Mouse (Mus musculus): ENCODE measurements around the gene Tex33. TPM values are rescaled to one million over a fixed set of nuclear protein-coding genes. Genes with fewer than 3 reads are reported as not detected.
"Not testable (repeated sequence)": the region's sequence is repeated elsewhere in the genome, so short reads cannot be mapped to it uniquely, and the experiment has no call there.

Gene Tex33
- polyA plus RNA-seq, 1 experiment from 2014 or later, result not detected

- no peaks in the 10 kb centered on the region for H3K4me1 ChIP-seq
- no peak overlapping the region for H3K9ac ChIP-seq
- no peak overlapping the region for H3K27ac ChIP-seq
- no peak overlapping the region for H3K4me3 ChIP-seq
- H3K27me3 ChIP-seq, result no peaks in the 10 kb centered on the region
- ATAC-seq (ENCODE audit: borderline replicate concordance, extremely low read depth, low FRiP score, low TSS enrichment), result no peak
- WGBS, result 63% methylated on average over 6 of the region's 6 CpGs
- no peaks in the 10 kb centered on the region for H3K9me3 ChIP-seq
- no peak overlapping the region for H3K4me2 ChIP-seq
- H3K36me3 ChIP-seq, result no peaks in the 10 kb centered on the region
Observed at GRCm38 (mm10) chr15:78332981-78333380, 62.7 kb downstream of the Tex33 start.

- Histone ChIP-seq H3K4me3 (no peak overlapping the region), H3K27me3 (no peaks in the 10 kb centered on the region), H3K4me1 (no peaks in the 10 kb centered on the region), H3K9me3 (no peaks in the 10 kb centered on the region), H3K36me3 (no peaks in the 10 kb centered on the region), H3K4me2 (no peak overlapping the region), H3K9ac (no peak overlapping the region), H3K27ac (no peak overlapping the region)
- ATAC-seq (ENCODE audit: borderline replicate concordance, extremely low read depth, low FRiP score, low TSS enrichment), result no peak
- 50% methylated on average over 5 of the region's 5 CpGs for WGBS
Observed at GRCm38 (mm10) chr15:78331523-78332340, 64.0 kb downstream of the Tex33 start.

GRCm38 (mm10) chr15:78330706-78331105, 65.0 kb downstream of the Tex33 start:
- no peak overlapping the region for H3K4me3 ChIP-seq
- no peak overlapping the region for H3K9ac ChIP-seq
- H3K4me1 ChIP-seq, result no peaks in the 10 kb centered on the region
- H3K27me3 ChIP-seq, result no peaks in the 10 kb centered on the region
- H3K4me2 ChIP-seq, result no peak overlapping the region
- ATAC-seq (ENCODE audit: borderline replicate concordance, extremely low read depth, low FRiP score, low TSS enrichment), result no peak
- H3K9me3 ChIP-seq, result no peaks in the 10 kb centered on the region
- 86% methylated on average over 4 of the region's 4 CpGs for WGBS
- H3K36me3 ChIP-seq, result no peaks in the 10 kb centered on the region
- no peak overlapping the region for H3K27ac ChIP-seq

- not testable (repeated sequence) for H3K4me3 ChIP-seq; H3K27me3 ChIP-seq; H3K9ac ChIP-seq; H3K4me2 ChIP-seq; H3K27ac ChIP-seq; H3K36me3 ChIP-seq; H3K4me1 ChIP-seq; H3K9me3 ChIP-seq; ATAC-seq (ENCODE audit: borderline replicate concordance, extremely low read depth, low FRiP score, low TSS enrichment)
- WGBS, result 78% methylated on average over 6 of the region's 6 CpGs
Observed at GRCm38 (mm10) chr15:78329972-78330371, 65.7 kb downstream of the Tex33 start.

GRCm38 (mm10) chr15:78328520-78329097, 67.1 kb downstream of the Tex33 start:
- Histone ChIP-seq H3K36me3 (no peaks in the 10 kb centered on the region), H3K9ac (no peak overlapping the region), H3K4me2 (no peak overlapping the region), H3K9me3 (no peaks in the 10 kb centered on the region), H3K27ac (no peak overlapping the region), H3K4me1 (no peaks in the 10 kb centered on the region), H3K4me3 (no peak overlapping the region), H3K27me3 (no peaks in the 10 kb centered on the region)
- WGBS, result 75% methylated on average over 3 of the region's 3 CpGs
- no peak for ATAC-seq (ENCODE audit: borderline replicate concordance, extremely low read depth, low FRiP score, low TSS enrichment)

Small RNA genes lying within 50 kb of the gene (microRNA-seq; reads per million reads assigned to microRNA genes)
- gene Mir7676-2, result not detected

Other genes starting within 250 kb of the Tex33 start
- gene Ift27, start 221.8 kb downstream of the Tex33 start, polyA plus RNA-seq (2015; fragmentation: Nextera tagmentation; extraction: Ambion mirVana), result 88.0 and 89.8 TPM in 2 replicates
- 0.18 and 0.26 TPM in 2 replicates for gene Pvalb, start 189.5 kb downstream of the Tex33 start, polyA plus RNA-seq (2015; fragmentation: Nextera tagmentation; extraction: Ambion mirVana)
- 5.3 and 5.9 TPM in 2 replicates for gene Ncf4, start 151.1 kb downstream of the Tex33 start, polyA plus RNA-seq (2015; fragmentation: Nextera tagmentation; extraction: Ambion mirVana)
- 0.22 and 0.47 TPM in 2 replicates for gene Csf2rb2, start 90.2 kb downstream of the Tex33 start, polyA plus RNA-seq (2015; fragmentation: Nextera tagmentation; extraction: Ambion mirVana)
- 2.3 and 2.7 TPM in 2 replicates for gene Csf2rb, start 70.2 kb downstream of the Tex33 start, polyA plus RNA-seq (2015; fragmentation: Nextera tagmentation; extraction: Ambion mirVana)
- gene Tst, start 10.0 kb upstream of the Tex33 start, polyA plus RNA-seq (2015; fragmentation: Nextera tagmentation; extraction: Ambion mirVana), result 81.1 and 88.7 TPM in 2 replicates
- gene Mpst, start 10.5 kb upstream of the Tex33 start, polyA plus RNA-seq (2015; fragmentation: Nextera tagmentation; extraction: Ambion mirVana), result 3.3 and 4.1 TPM in 2 replicates
- gene Kctd17, start 32.7 kb upstream of the Tex33 start, polyA plus RNA-seq (2015; fragmentation: Nextera tagmentation; extraction: Ambion mirVana), result 46.9 and 49.5 TPM in 2 replicates
- 0.06 and 0.20 TPM in 2 replicates for gene Tmprss6, start 72.7 kb upstream of the Tex33 start, polyA plus RNA-seq (2015; fragmentation: Nextera tagmentation; extraction: Ambion mirVana)
- gene Il2rb, start 99.4 kb upstream of the Tex33 start, polyA plus RNA-seq (2015; fragmentation: Nextera tagmentation; extraction: Ambion mirVana), result 0.25 and 1.3 TPM in 2 replicates
- gene C1qtnf6, start 135.5 kb upstream of the Tex33 start, polyA plus RNA-seq (2015; fragmentation: Nextera tagmentation; extraction: Ambion mirVana), result 31.1 and 33.1 TPM in 2 replicates
- 0.05 TPM in 1 of 2 replicates, not detected in the other for gene Sstr3, start 148.8 kb upstream of the Tex33 start, polyA plus RNA-seq (2015; fragmentation: Nextera tagmentation; extraction: Ambion mirVana)
- 17.5 and 27.3 TPM in 2 replicates for gene Rac2, start 176.9 kb upstream of the Tex33 start, polyA plus RNA-seq (2015; fragmentation: Nextera tagmentation; extraction: Ambion mirVana)
- 10.7 and 13.0 TPM in 2 replicates for gene Cyth4, start 201.1 kb upstream of the Tex33 start, polyA plus RNA-seq (2015; fragmentation: Nextera tagmentation; extraction: Ambion mirVana)